Mouse (Mus musculus) hindbrain, embryonic 13.5 days (tissue): ENCODE data around the gene Acaca. TPM values are rescaled to one million over a fixed set of nuclear protein-coding genes. Genes with fewer than 3 reads are reported as not detected.

Experiments used
- ATAC-seq: fragments of 200-750 bp; cut with Nextera tagmentation; 2 replicates; pipeline ENCODE4 v1.8.0; 2017; ENCODE audit warnings: moderate TSS enrichment; ENCODE audit not compliant: low FRiP score
- H3K27ac ChIP-seq: fragments of 300-500 bp; sonication (generic); 2 replicates; pipeline ENCODE4 v1.5.1; 2015; ENCODE audit warnings: inconsistent platforms, mild to moderate bottlenecking, moderate library complexity
- H3K27me3 ChIP-seq: fragments of 300-500 bp; sonication (generic); 2 replicates; pipeline ENCODE4 v1.6.1; 2015; ENCODE audit warnings: mild to moderate bottlenecking, inconsistent platforms
- H3K36me3 ChIP-seq: fragments of 300-500 bp; sonication (generic); 2 replicates; pipeline ENCODE4 v1.6.1; 2015; ENCODE audit warnings: mild to moderate bottlenecking, inconsistent platforms
- H3K4me1 ChIP-seq: fragments of 300-500 bp; sonication (generic); replicated peaks from 2 replicates; pipeline ENCODE4 v1.6.1; 2015; ENCODE audit warnings: inconsistent platforms
- H3K4me2 ChIP-seq: fragments of 300-500 bp; sonication (generic); 2 replicates; pipeline ENCODE4 v1.6.1; 2015; ENCODE audit warnings: inconsistent platforms, mild to moderate bottlenecking, moderate library complexity
- H3K4me3 ChIP-seq: fragments of 300-500 bp; sonication (generic); 2 replicates; pipeline ENCODE4 v1.5.1; 2015; ENCODE audit warnings: mild to moderate bottlenecking, inconsistent platforms
- H3K9ac ChIP-seq: fragments of 300-500 bp; sonication (generic); 2 replicates; pipeline ENCODE4 v1.6.1; 2015; ENCODE audit warnings: mild to moderate bottlenecking, inconsistent platforms
- H3K9me3 ChIP-seq: fragments of 300-500 bp; sonication (generic); 2 replicates; pipeline ENCODE4 v1.6.1; 2016; ENCODE audit warnings: inconsistent platforms
- WGBS: fragments of 180-500 bp; shearing (Covaris S2); methylation state at CpG from one replicate; pipeline ENCODE4 v1.1.7; 2015; 5-methylcytosine and 5-hydroxymethylcytosine counted together
- polyA plus RNA-seq: library from polyadenylated mRNA; unstranded; fragments of >200 nt; fragmentation: Nextera tagmentation; extraction: Ambion mirVana; gene quantifications from 2 replicates; pipeline ENCODE4 v1.2.1, GENCODE M21; 2015

Acaca gene
- polyA plus RNA-seq, 1 experiment from 2014 or later, result 24.5 TPM

DNA sequence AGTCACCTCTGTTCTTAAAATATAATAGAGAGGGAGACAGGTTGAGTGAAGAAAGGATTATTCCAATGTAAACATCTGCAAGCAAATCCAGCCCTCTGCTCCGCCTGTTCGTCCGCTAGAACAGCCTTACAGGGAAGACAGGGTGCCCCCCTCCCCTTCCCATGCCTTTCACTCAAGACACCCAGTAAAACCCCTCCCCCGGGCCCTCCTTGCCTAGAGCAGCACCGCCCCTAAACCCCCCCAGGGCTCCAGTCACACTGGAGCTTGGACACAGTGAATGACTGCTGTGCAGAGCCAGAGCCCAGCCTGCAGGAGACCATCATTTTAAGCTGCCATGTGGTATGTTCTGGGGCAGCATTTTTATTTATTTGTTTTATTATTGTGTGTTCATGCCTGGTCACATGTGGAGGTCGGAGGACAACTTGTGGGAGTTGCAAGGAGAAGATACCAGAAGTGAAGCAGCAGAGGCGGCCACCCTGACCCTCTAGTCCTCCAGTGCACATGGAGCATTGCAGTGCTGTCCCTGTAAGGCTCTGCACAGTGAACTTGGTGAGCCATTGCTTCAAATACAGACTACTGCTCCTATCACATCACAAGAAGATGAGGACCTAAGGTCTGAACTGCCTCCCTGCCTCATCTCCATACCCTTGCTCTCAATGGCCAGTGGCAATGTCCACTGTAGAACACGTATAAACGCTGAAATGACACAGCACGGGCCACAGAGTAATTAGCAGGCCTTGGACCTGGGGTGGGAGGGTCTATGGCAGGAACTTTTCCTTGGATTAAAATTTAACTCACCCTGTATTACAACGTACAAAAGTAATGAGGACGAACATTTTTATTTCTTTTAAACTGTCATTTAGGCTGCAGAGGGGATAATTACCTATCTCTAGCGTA, 296.5 kb downstream of the Acaca start:
- WGBS, result 60% methylated on average over 13 of the region's 13 CpGs
- Histone ChIP-seq H3K9ac (peak overlapping the region; percentile 46; the same call in 1 of the 2 replicates), H3K4me1 (peaks cover 51% of the 10 kb centered on the region), H3K36me3 (no peaks in the 10 kb centered on the region), H3K27ac (peak overlapping the region; percentile 70), H3K9me3 (no peaks in the 10 kb centered on the region), H3K4me2 (no peak overlapping the region), H3K4me3 (no peak overlapping the region), H3K27me3 (no peaks in the 10 kb centered on the region)
- ATAC-seq, result no peak

DNA sequence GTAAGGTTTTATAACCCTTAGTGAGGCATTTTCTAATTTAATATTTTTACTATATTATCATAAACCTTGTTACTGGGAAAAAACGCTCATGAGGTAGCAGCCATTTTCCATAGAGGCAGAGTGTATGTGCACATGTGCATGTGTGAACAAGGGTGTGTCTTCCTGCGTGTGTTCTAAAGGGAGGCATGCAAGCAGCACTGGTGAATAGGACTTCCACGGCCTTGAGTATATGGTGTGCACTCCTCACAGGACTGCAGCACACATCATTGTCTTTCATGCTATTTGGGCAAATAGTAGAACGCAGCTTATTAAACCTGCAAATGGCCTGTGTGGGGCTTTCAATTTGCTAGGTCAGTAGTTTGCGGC, 297.1 kb downstream of the Acaca start:
- no peak overlapping the region for H3K4me2 ChIP-seq
- no peaks in the 10 kb centered on the region for H3K36me3 ChIP-seq
- no peaks in the 10 kb centered on the region for H3K9me3 ChIP-seq
- WGBS, result 84% methylated on average over 5 of the region's 5 CpGs
- H3K4me1 ChIP-seq, result peaks cover 50% of the 10 kb centered on the region
- no peak overlapping the region for H3K4me3 ChIP-seq
- no peaks in the 10 kb centered on the region for H3K27me3 ChIP-seq
- ATAC-seq, result no peak
- 0 out of 2 replicates have a peak overlapping the region, but pooled peaks have one; percentile 30 for H3K27ac ChIP-seq
- H3K9ac ChIP-seq, result no peak overlapping the region

DNA sequence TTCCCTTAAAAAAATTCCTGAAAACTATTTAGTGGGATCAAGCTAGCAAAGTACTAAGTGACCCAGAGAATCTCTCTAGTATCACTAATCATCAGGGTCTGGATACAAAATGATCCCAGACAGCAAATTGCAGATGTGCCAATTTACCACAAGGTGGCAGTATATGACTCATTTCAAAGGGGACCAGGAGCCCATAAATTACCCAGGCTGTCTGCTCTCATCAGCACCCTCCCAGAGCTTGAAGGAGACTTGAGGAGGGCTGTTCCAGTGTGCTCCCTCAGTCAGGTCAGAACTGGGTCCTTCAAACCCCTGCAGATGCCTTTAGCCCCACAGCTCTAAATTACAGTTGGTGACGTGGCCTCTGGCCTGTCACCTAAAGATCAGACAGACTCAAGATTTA, 300.1 kb downstream of the Acaca start:
- peak; percentile 79 for ATAC-seq
- WGBS, result 41% methylated on average over 1 of the region's 1 CpGs
- H3K9me3 ChIP-seq, result no peaks in the 10 kb centered on the region
- H3K9ac ChIP-seq, result no peak overlapping the region
- H3K4me3 ChIP-seq, result no peak overlapping the region
- H3K27me3 ChIP-seq, result no peaks in the 10 kb centered on the region
- no peaks in the 10 kb centered on the region for H3K36me3 ChIP-seq
- 0 out of 2 replicates have a peak overlapping the region, but pooled peaks have one; percentile 32 for H3K27ac ChIP-seq
- no peak overlapping the region for H3K4me2 ChIP-seq
- H3K4me1 ChIP-seq, result peaks cover 42% of the 10 kb centered on the region

DNA sequence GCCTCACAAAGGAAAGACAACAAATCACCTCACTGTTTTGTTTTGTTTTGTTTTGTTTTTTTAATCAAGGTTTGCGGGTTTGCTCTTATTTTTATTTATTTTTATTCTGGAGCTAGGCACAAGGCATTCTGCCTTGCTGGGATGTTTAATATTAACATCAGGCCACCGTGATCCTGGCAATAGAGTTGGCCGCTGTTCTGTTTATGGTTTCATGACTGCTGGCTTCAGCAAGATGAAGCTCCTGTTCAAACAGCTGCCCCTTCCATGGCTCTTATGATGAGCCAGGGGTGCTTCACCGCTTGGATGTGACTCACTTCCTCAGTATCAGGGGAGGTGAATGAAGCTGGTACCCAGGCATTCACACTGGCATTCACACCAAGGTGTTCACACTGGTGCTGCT, 300.9 kb downstream of the Acaca start:
- peaks cover 34% of the 10 kb centered on the region for H3K4me1 ChIP-seq

DNA sequence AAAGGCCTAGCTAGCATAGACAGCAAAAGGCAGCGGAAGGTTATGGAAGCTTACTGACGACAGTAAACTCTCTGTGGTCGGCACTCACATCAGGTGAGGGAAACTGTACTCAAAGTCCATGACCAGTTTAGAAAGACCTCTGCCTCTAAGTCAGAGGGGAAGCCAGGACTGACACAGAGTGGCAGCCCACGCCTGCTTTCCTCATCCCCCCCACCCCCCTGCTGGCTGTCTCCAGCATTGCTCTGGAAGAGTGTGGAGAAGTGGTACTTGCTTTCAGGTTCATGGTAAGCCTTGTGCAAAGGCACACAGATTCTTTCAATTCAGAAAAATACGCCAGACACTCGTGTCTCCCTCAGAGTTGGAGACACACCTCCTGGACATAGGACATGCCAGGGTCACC, 305.4 kb downstream of the Acaca start:
- H3K9me3 ChIP-seq, result no peaks in the 10 kb centered on the region
- H3K4me3 ChIP-seq, result no peak overlapping the region
- H3K4me1 ChIP-seq, result peaks cover 19% of the 10 kb centered on the region
- no peak overlapping the region for H3K4me2 ChIP-seq
- no peak overlapping the region for H3K27ac ChIP-seq
- H3K9ac ChIP-seq, result no peak overlapping the region
- WGBS, result 64% methylated on average over 6 of the region's 6 CpGs
- no peak for ATAC-seq
- 0 out of 2 replicates have a peak, but pooled peaks cover 3% of the 10 kb centered on the region for H3K36me3 ChIP-seq
- no peaks in the 10 kb centered on the region for H3K27me3 ChIP-seq

More for the DNA sequence above, 300.9 kb downstream of the Acaca start:
- H3K36me3 ChIP-seq, result no peaks in the 10 kb centered on the region
- peak overlapping the region; percentile 32; the same call in 1 of the 2 replicates for H3K27ac ChIP-seq
- WGBS, result 82% methylated on average over 4 of the region's 4 CpGs
- no peak overlapping the region for H3K4me2 ChIP-seq
- no peaks in the 10 kb centered on the region for H3K27me3 ChIP-seq
- no peak overlapping the region for H3K9ac ChIP-seq
- ATAC-seq, result no peak
- no peak overlapping the region for H3K4me3 ChIP-seq
- H3K9me3 ChIP-seq, result no peaks in the 10 kb centered on the region

DNA sequence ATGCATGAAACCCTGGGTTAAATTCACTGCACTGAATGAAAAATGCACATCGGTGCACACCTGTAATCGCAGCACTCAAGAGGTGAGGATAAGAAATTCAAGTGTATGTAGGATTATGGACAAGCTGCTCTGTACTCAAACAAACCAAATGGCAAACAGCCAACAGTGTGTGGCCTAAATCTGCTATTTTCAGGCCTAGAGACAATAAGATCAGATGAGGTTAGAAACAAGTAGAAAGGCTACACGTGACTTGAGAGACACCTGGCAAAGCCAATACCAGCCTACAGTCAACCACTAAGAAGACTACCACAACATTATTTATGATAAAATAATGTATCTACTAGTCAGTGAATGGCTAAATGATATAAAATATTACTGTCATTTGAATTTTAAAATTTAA, 310.9 kb downstream of the Acaca start:
- 94% methylated on average over 3 of the region's 3 CpGs for WGBS
- H3K9me3 ChIP-seq, result no peaks in the 10 kb centered on the region
- H3K9ac ChIP-seq, result no peak overlapping the region
- H3K36me3 ChIP-seq, result peaks cover 19% of the 10 kb centered on the region; the same call in 1 of the 2 replicates
- H3K4me1 ChIP-seq, result 0 out of 2 replicates have a peak, but pooled peaks cover 3% of the 10 kb centered on the region
- ATAC-seq, result no peak
- no peak overlapping the region for H3K4me2 ChIP-seq
- H3K4me3 ChIP-seq, result no peak overlapping the region
- H3K27me3 ChIP-seq, result no peaks in the 10 kb centered on the region
- no peak overlapping the region for H3K27ac ChIP-seq

DNA sequence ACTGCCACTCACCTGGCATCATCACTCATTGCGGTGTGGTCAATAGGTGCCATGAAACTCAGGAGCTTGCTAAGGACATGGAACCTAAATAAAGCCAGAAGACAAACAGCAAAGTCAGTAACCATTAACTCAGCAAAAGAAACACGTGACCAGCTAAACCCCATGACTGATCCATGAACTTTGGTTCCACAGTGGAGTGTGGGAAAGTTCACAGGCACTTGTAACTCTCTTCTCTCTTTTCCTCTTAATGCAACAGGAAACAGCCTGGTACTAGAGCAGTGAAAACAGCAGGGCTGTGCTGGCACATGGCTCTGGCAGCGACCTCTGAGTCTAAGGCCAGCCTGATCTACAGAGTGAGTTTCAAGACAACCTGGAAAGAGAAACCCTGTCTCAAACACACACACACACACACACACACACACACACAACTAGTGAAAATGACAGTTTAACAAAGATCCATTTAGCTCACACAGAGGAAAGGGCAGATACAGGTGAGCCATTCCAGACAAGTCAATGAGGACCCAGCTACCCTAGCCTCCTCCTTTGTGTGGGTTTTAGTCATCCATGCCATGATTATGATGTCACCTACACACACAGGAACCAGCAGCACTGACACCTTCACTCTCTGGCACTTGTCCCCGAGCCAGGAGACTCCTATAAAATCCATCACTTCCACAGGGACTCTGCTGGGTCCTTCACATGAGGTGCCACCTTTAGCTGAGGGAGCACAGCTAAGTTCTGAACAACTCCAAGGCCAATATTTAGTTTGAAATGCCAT, 313.3 kb downstream of the Acaca start:
- WGBS, result 89% methylated on average over 4 of the region's 4 CpGs
- no peak overlapping the region for H3K9ac ChIP-seq
- H3K36me3 ChIP-seq, result peaks cover 20% of the 10 kb centered on the region; the same call in 1 of the 2 replicates
- no peaks in the 10 kb centered on the region for H3K9me3 ChIP-seq
- no peaks in the 10 kb centered on the region for H3K27me3 ChIP-seq
- no peaks in the 10 kb centered on the region for H3K4me1 ChIP-seq
- ATAC-seq, result no peak
- H3K4me3 ChIP-seq, result no peak overlapping the region
- H3K4me2 ChIP-seq, result no peak overlapping the region
- H3K27ac ChIP-seq, result no peak overlapping the region

Other genes with a start within 250 kb of the Acaca start
- 27.1 and 27.8 TPM in 2 replicates for gene Ddx52, start 187.6 kb upstream of the Acaca start, polyA plus RNA-seq
- 30.9 and 32.6 TPM in 2 replicates for gene Synrg, start 165.2 kb upstream of the Acaca start, polyA plus RNA-seq
- 10.0 and 13.0 TPM in 2 replicates for gene Dusp14, start 60.4 kb upstream of the Acaca start, polyA plus RNA-seq
- 30.0 and 30.4 TPM in 2 replicates for gene Tada2a, start 72 bp upstream of the Acaca start, polyA plus RNA-seq
- gene Gm11437, start 37.8 kb downstream of the Acaca start, polyA plus RNA-seq, result 0.16 and 0.26 TPM in 2 replicates